ENCODE assay signal across 8 mouse cellular contexts in genomic region chrX:155262915-155263252, GRCm38 (mm10). TPM values are rescaled to one million over a fixed set of nuclear protein-coding genes. Genes with fewer than 3 reads are reported as not detected.
DNase-seq lines count a peak whose midpoint lies in the region; ATAC-seq and TF ChIP-seq lines count a peak whose summit lies in the region.

No protein-coding gene starts in this region.

- peak overlapping the region; percentile 52 for H3K4me3 ChIP-seq in lung, embryonic 14.5 days (ENCODE audit: low read depth, low read length)
- H3K4me3 ChIP-seq in cortical plate, adult 2 months (ENCODE audit: insufficient read depth, low read length): peak overlapping the region; percentile 98
- peak overlapping the region; percentile 55 for H3K4me3 ChIP-seq in intestine, embryonic 16.5 days (ENCODE audit: low read length)
- H3K4me3 ChIP-seq in olfactory bulb, adult 2 months (ENCODE audit: insufficient read depth, low read depth, low read length): peak overlapping the region; percentile 80

- no peak for TF ChIP-seq CTCF in lung, embryonic 14.5 days (IDR thresholded peaks at IDR 0.05; ENCODE audit: low read depth)
- TF ChIP-seq CTCF in cortical plate, adult 2 months (IDR thresholded peaks at IDR 0.05; ENCODE audit: extremely low read depth, insufficient read depth, low read length): no peak
- TF ChIP-seq CTCF in olfactory bulb, adult 2 months (IDR thresholded peaks at IDR 0.05; ENCODE audit: insufficient read depth, low read depth, low read length): no peak

- H3K9me3 ChIP-seq in lung, embryonic 14.5 days (ENCODE audit: low read depth, low read length): no peaks in the 10 kb centered on the region
- no peaks in the 10 kb centered on the region for H3K9me3 ChIP-seq in intestine, embryonic 16.5 days (ENCODE audit: control insufficient read depth, low read length)

- peak overlapping the region; percentile 60 for H3K9ac ChIP-seq in lung, embryonic 14.5 days
- H3K9ac ChIP-seq in intestine, embryonic 16.5 days (ENCODE audit: low read depth, low read length): peak overlapping the region; percentile 67

- H3K36me3 ChIP-seq in lung, embryonic 14.5 days (ENCODE audit: insufficient read depth): no peaks in the 10 kb centered on the region
- no peaks in the 10 kb centered on the region for H3K36me3 ChIP-seq in intestine, embryonic 16.5 days (ENCODE audit: control insufficient read depth, insufficient read depth, low read length)

- H3K27me3 ChIP-seq in lung, embryonic 14.5 days (ENCODE audit: insufficient read depth, low read length): no peaks in the 10 kb centered on the region
- no peaks in the 10 kb centered on the region for H3K27me3 ChIP-seq in intestine, embryonic 16.5 days (replicated peaks; ENCODE audit: control insufficient read depth, insufficient read depth, low read length)

- H3K4me2 ChIP-seq in lung, embryonic 14.5 days: peak overlapping the region; percentile 58
- H3K4me2 ChIP-seq in intestine, embryonic 16.5 days (ENCODE audit: low read depth, low read length): peak overlapping the region; percentile 55

- no peak for TF ChIP-seq POLR2A in cortical plate, adult 2 months (IDR thresholded peaks at IDR 0.05; ENCODE audit: extremely low read depth, insufficient read depth, low read length)
- no peak for TF ChIP-seq POLR2A in olfactory bulb, adult 2 months (IDR thresholded peaks at IDR 0.05; ENCODE audit: insufficient read depth, low read depth, low read length)

- H3K4me1 ChIP-seq in lung, embryonic 14.5 days (ENCODE audit: insufficient read depth): no peaks in the 10 kb centered on the region
- no peaks in the 10 kb centered on the region for H3K4me1 ChIP-seq in cortical plate, adult 2 months (ENCODE audit: control insufficient read depth, insufficient read depth, low read length)
- no peaks in the 10 kb centered on the region for H3K4me1 ChIP-seq in intestine, embryonic 16.5 days (ENCODE audit: control insufficient read depth, insufficient read depth, low read length)
- H3K4me1 ChIP-seq in olfactory bulb, adult 2 months (ENCODE audit: control insufficient read depth, insufficient read depth, low read length): no peaks in the 10 kb centered on the region

- WGBS in lung, embryonic 14.5 days: 15% methylated on average over 1 of the region's 1 CpGs
- 35% methylated on average over 1 of the region's 1 CpGs for WGBS in intestine, embryonic 16.5 days
- 33% methylated on average over 1 of the region's 1 CpGs for WGBS in olfactory bulb, adult 2 months

- ATAC-seq in lung, embryonic 14.5 days (ENCODE audit: insufficient read depth): no peak
- ATAC-seq in intestine, embryonic 16.5 days: no peak

- no peak for DNase-seq in lung, embryonic 14.5 days
- no peak for DNase-seq in lung, postnatal 4 days
- no peak for DNase-seq in left cerebral cortex, adult 8-10 months (ENCODE audit: low spot score in 2 of 2)
- no peak for DNase-seq in adrenal gland, adult 8-10 months
- DNase-seq in cerebellum, postnatal 14 days: no peak

- peak overlapping the region; percentile 63; the same call in 1 of the 2 replicates for H3K27ac ChIP-seq in lung, embryonic 14.5 days (ENCODE audit: low read depth)
- H3K27ac ChIP-seq in cortical plate, adult 2 months (ENCODE audit: insufficient read depth, low read length): no peak overlapping the region
- H3K27ac ChIP-seq in intestine, embryonic 16.5 days (ENCODE audit: low read length): no peak overlapping the region
- H3K27ac ChIP-seq in olfactory bulb, adult 2 months (ENCODE audit: insufficient read depth, low read depth, low read length): no peak overlapping the region

RNA-seq across cellular contexts. Expression of gene Acot9, which starts 0.6 kb away (rescaled TPM):
- 46.1 and 46.8 TPM in 2 replicates for polyA plus RNA-seq in lung, embryonic 14.5 days (2014; fragmentation: Nextera tagmentation; extraction: Ambion mirVana)
- polyA plus RNA-seq in cortical plate, adult 2 months (2012; rRNA removed): 16.3 and 18.0 TPM in 2 replicates
- 27.9 and 28.5 TPM in 2 replicates for polyA plus RNA-seq in intestine, embryonic 16.5 days (2015; fragmentation: Nextera tagmentation; extraction: Ambion mirVana)
- polyA plus RNA-seq in olfactory bulb, adult 2 months (2012; ENCODE audit: insufficient read depth, insufficient read length, low replicate concordance, missing spikeins): not detected in 2 replicates
- total RNA-seq in left cerebral cortex, adult 8-10 months (2022): 10 to 100 TPM; 20.6 to 24.8 (median 22.9) TPM
- total RNA-seq in adrenal gland, adult 8-10 months (2022): 10 to 100 TPM; 46.2 to 52.9 (median 49.2) TPM

RNA-seq across cellular contexts. Expression of gene Sat1, which starts 46.6 kb away (rescaled TPM):
- 110 and 129 TPM in 2 replicates for polyA plus RNA-seq in lung, embryonic 14.5 days (2014; fragmentation: Nextera tagmentation; extraction: Ambion mirVana)
- 97.3 and 98.1 TPM in 2 replicates for polyA plus RNA-seq in cortical plate, adult 2 months (2012; rRNA removed)
- polyA plus RNA-seq in intestine, embryonic 16.5 days (2015; fragmentation: Nextera tagmentation; extraction: Ambion mirVana): 327 and 371 TPM in 2 replicates
- not detected in 2 replicates for polyA plus RNA-seq in olfactory bulb, adult 2 months (2012; ENCODE audit: insufficient read depth, insufficient read length, low replicate concordance, missing spikeins)
- total RNA-seq in left cerebral cortex, adult 8-10 months (2022): 10 to 100 TPM; 61.6 to 76.5 (median 70.6) TPM
- 100 to 1,000 TPM; 112 to 145 (median 136) TPM for total RNA-seq in adrenal gland, adult 8-10 months (2022)

Comparison
In these comparisons a context has a peak if more than half of its experiments do, and no peak if none do; other contexts are left out.
1. RNA of gene Acot9, which starts 0.6 kb away (polyA plus RNA-seq): 46.1 to 46.8 TPM in lung, embryonic 14.5 days, 27.9 to 28.5 TPM in intestine, embryonic 16.5 days and 16.3 to 18.0 TPM in cortical plate, adult 2 months; not detected in olfactory bulb, adult 2 months; every median in the first group is over 10 times any median in the second.
2. Peak in every context shown above with its lines, with median percentiles within 50 percentile points of each other: H3K4me3 ChIP-seq.